Mouse (Mus musculus): ENCODE measurements at regions not wholly inside any gene's neighbourhood (a gene's known extent, or its start where the extent isn't known, plus 50 kb on each side); places are given as distances from the start of the nearest gene placed in this dataset.

DNA sequence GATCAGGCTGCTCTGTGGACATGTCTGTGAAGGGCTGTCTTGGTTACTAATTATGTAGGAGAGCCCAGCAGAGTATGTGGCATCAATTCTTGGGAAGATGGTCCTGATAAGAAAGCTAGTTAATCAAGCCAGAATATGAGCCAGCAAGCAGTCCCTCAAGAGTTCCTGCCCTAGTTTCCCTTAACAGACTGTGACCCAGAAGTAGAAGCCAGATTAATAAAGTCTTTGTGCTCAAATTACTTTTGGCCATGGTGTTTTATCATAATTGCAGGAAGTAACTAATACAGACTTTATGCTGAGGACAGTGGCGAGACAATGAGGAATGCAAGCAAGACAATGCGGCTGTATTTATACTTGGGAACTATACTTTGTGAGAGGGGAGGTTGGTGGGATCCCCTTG lies 211.3 kb upstream of the Gm26657 start:
- POLR2A ChIA-PET, result no interaction called here
- CTCF ChIA-PET, result no interaction called here

DNA sequence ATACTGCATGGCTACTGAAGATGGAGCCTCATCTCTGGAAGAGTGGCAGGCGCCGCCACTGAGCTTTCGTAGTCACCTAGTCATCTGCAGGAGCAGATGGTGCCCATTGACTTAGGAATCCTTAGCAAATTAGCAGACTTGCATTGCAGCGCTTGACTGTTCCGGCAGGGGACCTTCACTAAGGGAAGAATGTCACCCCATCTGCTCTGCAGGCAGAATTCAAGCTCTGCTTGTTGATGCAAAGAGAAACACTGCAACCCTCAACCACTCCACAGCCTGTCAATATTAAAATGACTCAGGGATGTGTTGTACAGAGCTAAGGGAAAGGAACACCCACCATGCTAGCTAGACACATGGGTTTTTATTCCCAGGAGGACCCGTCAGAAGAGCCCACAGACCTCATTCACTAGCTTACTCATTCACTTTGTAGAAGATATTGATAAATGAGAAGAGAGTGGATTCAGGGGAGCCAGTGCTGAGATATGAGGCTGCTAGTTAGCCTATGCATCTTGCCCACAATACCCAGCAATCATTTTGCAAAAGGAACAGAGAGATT lies 215.4 kb upstream of the Gm26657 start:
- POLR2A ChIA-PET, result no interaction called here
- CTCF ChIA-PET, result no interaction called here

- CTCF ChIA-PET, result no interaction called here
- POLR2A ChIA-PET, result no interaction called here
Measured at GRCm38 (mm10) chr4:56507770-56508169, 232.1 kb upstream of the Gm26657 start.

DNA sequence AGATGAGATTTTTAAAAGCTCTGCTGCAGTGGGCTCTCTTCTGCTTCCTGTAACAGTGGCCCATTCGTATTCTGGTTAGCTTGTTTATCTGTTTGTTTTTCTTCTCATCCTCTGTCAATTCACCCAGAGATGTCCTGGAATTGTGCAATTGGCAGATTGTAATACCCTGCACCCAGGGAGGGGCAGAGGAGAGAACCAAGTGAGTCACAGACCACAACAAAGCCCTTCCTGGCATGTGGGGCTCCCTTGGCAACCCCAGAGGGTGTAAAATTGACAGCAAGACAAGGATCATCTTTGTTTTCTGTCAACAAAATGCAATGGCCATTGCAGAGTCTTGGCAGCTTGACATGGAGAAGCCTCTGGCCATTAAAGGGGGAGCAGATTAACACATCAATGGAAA lies 233.1 kb upstream of the Gm26657 start:
- POLR2A ChIA-PET, result no interaction called here
- CTCF ChIA-PET, result interaction anchor here in 2 of 4 experiments (0.5 to 0.7 kb wide), 2 partner anchors 1223 to 1747 kb away, joined by 6 read pairs; no protein-coding TSS in a partner anchor

- POLR2A ChIA-PET, result no interaction called here
- CTCF ChIA-PET, result interaction anchor here in 1 of 4 experiments (0.7 kb wide), 1 partner anchor 1223 kb away, joined by 6 read pairs; no protein-coding TSS in a partner anchor
Measured at GRCm38 (mm10) chr4:56506067-56506466, 233.8 kb upstream of the Gm26657 start.

GRCm38 (mm10) chr4:56492537-56493221 lies 247.2 kb upstream of the Gm26657 start:
- ChIA-PET CTCF (interaction anchor here (0.5 to 1.9 kb wide), 22 partner anchors 11 to 1015 kb away, joined by 3 to 17 read pairs (median 4); no protein-coding TSS in a partner anchor), POLR2A (interaction anchor here in 2 of 4 experiments (0.6 to 1.8 kb wide), 4 partner anchors 17 to 1029 kb away, joined by 3 to 4 read pairs (median 4); partner anchors contain the start of gene Klf4 (in 1 of the 2))

DNA sequence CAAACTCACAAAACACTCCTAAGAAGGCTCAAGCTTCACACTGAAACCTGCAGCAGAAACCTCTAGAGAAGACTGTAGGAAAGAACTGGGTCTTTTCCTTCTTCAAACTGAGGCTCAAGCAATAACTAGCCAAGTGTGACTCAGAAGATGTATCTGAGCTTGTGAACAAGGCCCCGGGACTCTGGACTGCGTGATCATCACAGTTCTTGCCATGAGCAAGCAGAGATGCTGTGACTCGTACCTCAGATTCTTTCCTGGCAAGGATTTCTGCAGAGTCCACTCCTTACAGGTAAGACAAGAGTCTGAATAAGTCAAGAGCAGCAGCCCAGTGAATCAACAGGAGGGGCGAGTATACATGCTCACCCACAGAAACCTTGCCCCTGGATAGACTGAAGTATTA lies 250.5 kb upstream of the Gm26657 start:
- ChIA-PET CTCF (no interaction called here), POLR2A (interaction anchor here in 1 of 4 experiments (1.0 kb wide), 1 partner anchor 60 kb away, joined by 3 read pairs; no protein-coding TSS in a partner anchor)

GRCm38 (mm10) chr4:56483708-56484107 lies 256.2 kb upstream of the Gm26657 start:
- POLR2A ChIA-PET, result no interaction called here
- CTCF ChIA-PET, result no interaction called here

GRCm38 (mm10) chr4:56456788-56457187 lies 283.1 kb upstream of the Gm26657 start:
- CTCF ChIA-PET, result no interaction called here
- POLR2A ChIA-PET, result no interaction called here

DNA sequence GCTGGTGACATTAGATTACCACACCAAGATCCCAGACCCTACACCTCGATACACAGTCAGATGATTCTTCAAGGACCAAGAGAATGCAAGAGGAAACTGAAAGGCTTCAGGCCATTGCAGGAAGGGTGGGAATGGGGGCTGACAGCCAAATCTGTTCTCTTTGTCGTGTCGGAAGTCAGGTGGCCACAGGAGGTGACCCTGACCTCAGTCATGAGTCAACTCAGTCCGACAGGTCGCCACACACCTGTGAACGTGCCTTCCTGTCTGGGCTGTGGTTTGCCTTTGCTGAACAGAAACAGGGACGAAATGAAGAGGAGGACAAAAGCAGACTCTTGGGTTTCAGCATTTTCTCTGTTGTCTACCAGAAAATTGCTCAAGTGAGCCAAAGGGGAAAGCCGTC lies 318.3 kb upstream of the Gm26657 start:
- POLR2A ChIA-PET, result interaction anchor here in 1 of 4 experiments (0.6 kb wide), 1 partner anchor 231 kb away, joined by 3 read pairs; no protein-coding TSS in a partner anchor
- CTCF ChIA-PET, result no interaction called here

DNA sequence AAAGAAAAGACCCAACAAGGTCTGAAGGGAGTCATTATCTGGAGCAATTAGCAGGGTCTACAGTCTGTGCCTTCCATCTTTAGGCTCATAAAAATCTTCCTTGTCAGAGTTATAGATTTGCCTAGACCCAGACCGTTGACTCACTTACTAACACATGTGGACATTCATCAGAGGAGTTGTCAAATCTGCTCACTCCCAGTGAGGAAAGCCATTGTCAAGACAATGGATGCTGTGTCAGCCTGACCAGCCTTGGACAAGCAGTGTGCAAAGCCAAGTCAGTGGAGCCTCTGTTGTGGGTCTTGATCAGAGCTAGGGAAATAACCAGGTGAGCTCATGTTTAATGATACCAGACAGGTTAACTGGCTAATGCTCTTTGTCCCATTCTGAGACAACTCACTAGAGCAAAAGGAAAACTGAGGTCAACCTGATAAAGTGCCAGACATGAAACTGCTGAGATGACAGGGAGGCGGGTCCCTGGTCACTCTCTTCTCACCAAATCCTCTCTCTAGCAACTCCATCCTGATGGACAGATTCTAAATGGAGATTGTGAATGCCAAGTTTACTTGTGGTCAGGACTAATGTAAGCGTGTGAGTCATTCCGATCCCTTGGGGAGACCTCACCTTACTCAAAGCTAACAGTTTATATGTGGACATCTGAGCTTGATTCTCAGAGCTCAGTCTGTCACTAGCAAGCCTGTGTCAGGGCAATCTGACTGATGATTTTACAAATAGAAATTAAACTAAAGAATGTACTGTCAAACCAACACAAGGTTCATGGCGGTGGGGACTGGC lies 320.6 kb upstream of the Gm26657 start:
- POLR2A ChIA-PET, result no interaction called here
- CTCF ChIA-PET, result interaction anchor here in 1 of 4 experiments (0.6 kb wide), 1 partner anchor 57 kb away, joined by 3 read pairs; no protein-coding TSS in a partner anchor

DNA sequence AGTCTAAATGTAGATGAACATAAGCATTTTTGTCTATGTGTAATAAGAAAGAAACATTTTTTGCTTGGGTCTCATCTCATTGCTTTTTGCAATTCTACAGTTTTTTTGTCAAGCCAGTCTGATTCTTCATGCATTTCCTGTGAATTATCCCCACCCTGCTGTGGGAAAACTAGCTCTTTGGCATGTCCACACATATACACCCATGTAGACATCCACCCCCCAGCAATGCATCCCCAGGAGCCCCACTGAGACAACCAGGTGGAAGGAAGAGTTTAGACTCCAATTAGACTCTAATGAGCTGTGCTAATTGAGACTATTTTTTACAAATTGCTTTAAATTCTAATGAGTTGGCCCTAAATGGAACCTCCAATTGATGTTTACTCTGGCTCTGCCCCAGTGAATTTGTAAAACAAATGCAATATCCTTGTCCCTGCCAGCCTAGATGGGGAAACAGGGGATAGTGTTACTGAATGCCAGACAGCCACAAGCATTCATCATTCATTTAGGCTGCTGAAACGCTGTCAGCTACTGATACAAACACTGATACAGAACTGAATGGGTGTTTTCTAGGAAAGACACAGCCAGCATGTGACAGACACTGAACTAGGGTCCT lies 328.7 kb upstream of the Gm26657 start:
- CTCF ChIA-PET, result no interaction called here
- POLR2A ChIA-PET, result no interaction called here

GRCm38 (mm10) chr4:56393793-56394192 lies 346.1 kb upstream of the Gm26657 start:
- ChIA-PET CTCF (no interaction called here), POLR2A (no interaction called here)

- ChIA-PET POLR2A (no interaction called here), CTCF (interaction anchor here in 1 of 4 experiments (0.6 kb wide), 1 partner anchor 1374 kb away, joined by 3 read pairs; no protein-coding TSS in a partner anchor)
Measured at GRCm38 (mm10) chr4:56387051-56387450, 352.8 kb upstream of the Gm26657 start.

GRCm38 (mm10) chr4:56375745-56376144 lies 364.1 kb upstream of the Gm26657 start:
- ChIA-PET CTCF (no interaction called here), POLR2A (no interaction called here)

- POLR2A ChIA-PET, result no interaction called here
- CTCF ChIA-PET, result interaction anchor here in 3 of 4 experiments (0.5 to 1.8 kb wide), 13 partner anchors 11 to 866 kb away, joined by 3 to 6 read pairs (median 4); partner anchors contain the start of genes Elp1 (in 1 of the 3) and Fam206a (in 1 of the 3)
Measured at GRCm38 (mm10) chr4:56374466-56374865, 365.4 kb upstream of the Gm26657 start.

DNA sequence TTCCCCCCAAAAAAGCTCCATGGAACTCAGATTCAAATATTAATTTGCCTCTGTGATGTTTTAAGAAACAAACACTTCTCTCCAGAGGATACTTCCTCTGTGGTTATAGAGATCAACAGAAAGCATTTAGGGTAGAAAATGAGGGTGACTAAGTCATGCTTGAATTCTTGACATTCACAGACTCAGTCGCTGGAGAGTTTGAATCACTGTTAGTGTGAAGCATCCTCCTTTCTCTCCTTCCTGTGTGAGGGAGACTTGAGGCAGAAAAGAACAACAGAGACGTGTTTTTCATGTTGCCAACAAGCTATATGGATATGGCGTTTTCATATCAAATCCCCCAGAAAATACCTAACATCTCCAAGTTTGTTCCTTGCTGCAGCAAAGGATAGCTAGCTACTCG lies 366.1 kb upstream of the Gm26657 start:
- CTCF ChIA-PET, result interaction anchor here in 3 of 4 experiments (0.5 to 1.8 kb wide), 14 partner anchors 11 to 1035 kb away, joined by 3 to 6 read pairs (median 4); partner anchors contain the start of genes Elp1 (in 1 of the 3) and Fam206a (in 1 of the 3)
- POLR2A ChIA-PET, result no interaction called here

- ChIA-PET CTCF (interaction anchor here in 1 of 4 experiments (1.8 kb wide), 1 partner anchor 11 kb away, joined by 6 read pairs; no protein-coding TSS in a partner anchor), POLR2A (no interaction called here)
Measured at GRCm38 (mm10) chr4:56373167-56373566, 366.7 kb upstream of the Gm26657 start.

GRCm38 (mm10) chr4:56372711-56373110 lies 367.2 kb upstream of the Gm26657 start:
- ChIA-PET CTCF (no interaction called here), POLR2A (interaction anchor here in 1 of 4 experiments (1.3 kb wide), 1 partner anchor 9 kb away, joined by 3 read pairs; no protein-coding TSS in a partner anchor)
